In genomic region chr6:15466634-15467033, GRCm38 (mm10) we compare ENCODE assay signal across 18 mouse cellular contexts.
"Had no signal": no experiment of that assay in that cellular context is flagged by ENCODE, and none has a peak within 500 bp of the region (broad histone marks: within the 10 kb centered on the region; RNA-seq: fewer than 3 reads in every experiment).

No protein-coding gene starts in this region.

- H3K9ac ChIP-seq: liver, embryonic 14.5 days; midbrain, embryonic 13.5 days; neural tube, embryonic 13.5 days; stomach, embryonic 15.5 days had no signal

- H3K4me2 ChIP-seq: midbrain, embryonic 13.5 days; neural tube, embryonic 13.5 days; stomach, embryonic 15.5 days had no signal

- H3K36me3 ChIP-seq: midbrain, embryonic 13.5 days; neural tube, embryonic 13.5 days; stomach, embryonic 15.5 days had no signal

- H3K4me1 ChIP-seq: midbrain, embryonic 13.5 days; neural tube, embryonic 13.5 days; stomach, embryonic 15.5 days had no signal

- DNase-seq: kidney, adult 11 months; kidney, adult 9 months; kidney, postnatal 14 days; layer of hippocampus, postnatal 36 days; lung, adult 18-20 months; lung, postnatal 14 days; right cerebral cortex, postnatal 25 days; spleen, adult 18-20 months; thymus, postnatal 25 days had no signal

- H3K9me3 ChIP-seq: midbrain, embryonic 13.5 days; neural tube, embryonic 13.5 days; stomach, embryonic 15.5 days had no signal

- H3K4me3 ChIP-seq: left cerebral cortex, adult 2 months; midbrain, embryonic 13.5 days; myocyte; neural tube, embryonic 13.5 days; stomach, embryonic 15.5 days had no signal

- H3K27me3 ChIP-seq: midbrain, embryonic 13.5 days; neural tube, embryonic 13.5 days; stomach, embryonic 15.5 days had no signal

- ATAC-seq: hindbrain, postnatal 0 days; inflammation-experienced regulatory T-cells, adult 6 months; midbrain, embryonic 13.5 days had no signal

- H3K27ac ChIP-seq: hindbrain, postnatal 0 days; left cerebral cortex, adult 2 months; liver, embryonic 14.5 days; macrophage; midbrain, embryonic 13.5 days; neural tube, embryonic 13.5 days; stomach, embryonic 15.5 days had no signal
